Mouse (Mus musculus) testis, adult 2 months (tissue): ENCODE results near the gene Amph. TPM values are rescaled to one million over a fixed set of nuclear protein-coding genes. Genes with fewer than 3 reads are reported as not detected.

Source experiments
- H3K27ac ChIP-seq: fragments of 200-500 bp; 2 replicates; pipeline ENCODE4 v1.5.1; 2012; ENCODE audit warnings: low read depth, low read length; ENCODE audit not compliant: control insufficient read depth, insufficient read depth
- H3K27me3 ChIP-seq: fragments of 200-500 bp; 2 replicates; pipeline ENCODE4 v1.6.1; 2012; ENCODE audit warnings: mild to moderate bottlenecking, low read length, moderate library complexity; ENCODE audit not compliant: control insufficient read depth, insufficient read depth
- H3K36me3 ChIP-seq: fragments of 200-500 bp; 2 replicates; pipeline ENCODE4 v1.6.1; 2012; ENCODE audit warnings: mild to moderate bottlenecking, low read length; ENCODE audit not compliant: control insufficient read depth, insufficient read depth
- H3K4me1 ChIP-seq: fragments of 200-500 bp; 2 replicates; pipeline ENCODE4 v1.6.1; 2012; ENCODE audit warnings: low read length; ENCODE audit not compliant: control insufficient read depth, insufficient read depth
- H3K4me3 ChIP-seq: fragments of 200-500 bp; 2 replicates; pipeline ENCODE4 v1.5.1; 2012; ENCODE audit warnings: low read depth, mild to moderate bottlenecking, low read length, moderate library complexity, mixed read lengths; ENCODE audit not compliant: control insufficient read depth
- CTCF ChIP-seq: fragments of 200-500 bp; IDR thresholded peaks from 2 replicates; pipeline ENCODE4 v1.5.1; 2012; ENCODE audit warnings: low read depth, mild to moderate bottlenecking, inconsistent platforms, low read length, moderate library complexity; ENCODE audit not compliant: control insufficient read depth, insufficient read depth, insufficient replicate concordance
- POLR2A ChIP-seq: fragments of 200-500 bp; IDR thresholded peaks from 2 replicates; pipeline ENCODE4 v1.6.1; 2012; ENCODE audit warnings: low read depth, mild to moderate bottlenecking, inconsistent platforms, low read length, moderate library complexity; ENCODE audit not compliant: control insufficient read depth
- polyA plus RNA-seq: library from polyadenylated mRNA; depleted of rRNA; stranded (reverse); fragments of >200 nt; gene quantifications from 2 replicates; pipeline ENCODE4 v1.2.3, GENCODE M21; 2012

Gene Amph
- polyA plus RNA-seq, 1 experiment = 5.8 TPM

DNA sequence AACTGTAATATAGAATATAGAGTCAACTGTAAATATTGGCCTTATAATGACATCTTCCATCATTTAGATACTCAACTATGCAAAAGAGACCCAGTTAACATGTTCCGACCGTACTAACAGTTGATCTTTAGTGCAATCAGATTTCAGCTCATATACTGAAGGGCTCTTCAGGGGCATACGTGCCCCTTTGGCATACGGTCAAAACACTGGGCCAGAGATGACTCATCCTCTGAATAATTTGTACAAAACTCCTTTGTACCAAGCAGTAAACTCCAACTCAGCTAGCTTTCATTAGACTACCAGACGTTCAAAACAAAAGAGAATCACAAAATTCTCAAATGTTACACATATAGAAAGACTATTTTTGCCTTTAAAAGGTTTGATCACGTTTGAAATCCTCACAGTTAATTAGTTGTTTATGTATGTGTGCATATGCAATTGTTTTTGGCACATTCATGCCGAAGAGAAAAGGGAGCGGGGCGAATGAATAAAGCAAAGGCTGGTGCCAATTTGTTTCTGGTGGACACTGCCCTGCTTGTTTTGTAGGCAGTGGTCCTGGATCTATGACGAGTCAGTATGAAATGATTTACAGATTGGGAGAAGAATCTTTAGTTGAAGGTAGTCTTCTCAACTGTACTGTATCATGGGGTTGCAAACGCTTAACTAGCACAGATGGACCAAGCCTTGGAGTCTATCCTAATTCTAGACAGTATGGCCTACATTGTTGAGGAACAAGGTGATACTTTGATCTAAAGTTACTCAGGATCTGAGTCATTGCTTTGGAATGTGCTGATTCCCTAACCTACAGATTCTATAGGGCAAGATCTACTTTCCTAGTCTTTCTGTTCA, 8.3 kb downstream of the Amph start:
- H3K27ac ChIP-seq = no peak overlapping the region
- no peaks in the 10 kb centered on the region for H3K27me3 ChIP-seq
- H3K36me3 ChIP-seq = no peaks in the 10 kb centered on the region
- H3K4me1 ChIP-seq = no peaks in the 10 kb centered on the region
- no peak for TF ChIP-seq CTCF
- no peak for TF ChIP-seq POLR2A
- no peak overlapping the region for H3K4me3 ChIP-seq

DNA sequence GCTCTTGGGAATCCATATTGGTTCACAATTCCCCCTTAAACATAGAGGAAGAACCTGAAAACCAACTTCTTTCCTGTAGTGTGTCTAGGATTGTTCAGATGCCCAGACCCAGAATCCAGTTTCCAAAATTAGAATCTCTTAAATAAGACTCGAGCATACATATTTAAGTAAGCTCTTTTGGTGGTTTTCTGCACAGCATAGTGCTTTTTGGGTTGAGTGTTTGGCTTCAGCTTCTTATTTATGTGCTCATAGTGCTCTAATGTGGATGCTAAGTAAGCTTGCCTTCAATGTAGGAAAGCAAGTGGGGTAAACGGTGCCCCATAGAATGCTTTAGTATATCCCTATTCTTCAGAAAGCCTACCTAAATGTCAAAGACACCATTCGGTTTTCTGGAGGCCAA, 9.0 kb downstream of the Amph start:
- no peaks in the 10 kb centered on the region for H3K27me3 ChIP-seq
- H3K27ac ChIP-seq = no peak overlapping the region
- no peaks in the 10 kb centered on the region for H3K4me1 ChIP-seq
- TF ChIP-seq POLR2A (no peak), CTCF (no peak)
- H3K4me3 ChIP-seq = no peak overlapping the region
- H3K36me3 ChIP-seq = no peaks in the 10 kb centered on the region

DNA sequence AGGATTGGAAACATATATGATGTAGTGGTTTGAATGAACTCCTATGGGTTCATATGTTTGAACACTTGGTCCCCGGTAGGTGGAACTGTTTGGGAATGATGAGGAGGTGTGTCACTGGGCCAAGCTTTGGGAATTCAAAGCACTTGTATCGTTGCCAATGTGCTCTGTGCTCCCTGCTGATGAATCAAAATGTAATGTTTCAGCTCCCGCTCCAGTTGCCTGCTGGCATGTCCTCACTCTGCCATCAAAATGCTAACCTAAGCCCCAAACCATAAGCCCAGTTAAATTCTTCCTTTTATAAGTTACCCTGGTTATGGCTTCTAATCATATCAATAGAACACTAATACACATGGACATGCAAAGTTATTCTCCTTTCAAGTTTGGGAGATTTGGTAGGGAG, 24.6 kb downstream of the Amph start:
- Histone ChIP-seq H3K4me1 (no peaks in the 10 kb centered on the region), H3K27me3 (no peaks in the 10 kb centered on the region), H3K27ac (no peak overlapping the region), H3K36me3 (no peaks in the 10 kb centered on the region), H3K4me3 (no peak overlapping the region)
- TF ChIP-seq CTCF (no peak), POLR2A (no peak)

DNA sequence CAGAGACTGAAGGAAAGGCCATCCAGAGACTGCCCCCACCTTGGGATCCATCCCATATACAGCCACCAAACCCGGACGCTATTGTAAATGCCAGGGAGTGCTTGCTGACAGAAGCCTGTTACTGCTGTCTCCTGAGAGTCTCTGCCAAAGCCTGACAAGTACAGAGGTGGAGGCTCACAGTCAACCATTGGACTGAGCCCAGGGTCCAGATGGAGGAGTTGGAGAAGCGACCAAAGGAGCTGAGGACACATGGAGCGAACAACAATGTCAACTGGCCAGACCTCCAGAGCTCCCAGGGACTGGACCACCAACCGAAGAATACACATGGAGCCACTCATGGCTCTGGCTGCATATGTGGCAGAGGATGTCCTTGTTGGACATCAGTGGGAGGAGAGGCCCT, 26.3 kb downstream of the Amph start:
- Histone ChIP-seq H3K27me3 (no peaks in the 10 kb centered on the region), H3K27ac (no peak overlapping the region), H3K4me1 (no peaks in the 10 kb centered on the region), H3K4me3 (peak overlapping the region; percentile 73), H3K36me3 (no peaks in the 10 kb centered on the region)
- TF ChIP-seq POLR2A (no peak), CTCF (no peak)

- no peaks in the 10 kb centered on the region for H3K4me1 ChIP-seq
- no peaks in the 10 kb centered on the region for H3K27me3 ChIP-seq
- H3K36me3 ChIP-seq = no peaks in the 10 kb centered on the region
- no peak overlapping the region for H3K27ac ChIP-seq
- no peak for TF ChIP-seq POLR2A
- no peak for TF ChIP-seq CTCF
- no peak overlapping the region for H3K4me3 ChIP-seq
Observed at GRCm38 (mm10) chr13:18987266-18987665, 39.3 kb downstream of the Amph start.

DNA sequence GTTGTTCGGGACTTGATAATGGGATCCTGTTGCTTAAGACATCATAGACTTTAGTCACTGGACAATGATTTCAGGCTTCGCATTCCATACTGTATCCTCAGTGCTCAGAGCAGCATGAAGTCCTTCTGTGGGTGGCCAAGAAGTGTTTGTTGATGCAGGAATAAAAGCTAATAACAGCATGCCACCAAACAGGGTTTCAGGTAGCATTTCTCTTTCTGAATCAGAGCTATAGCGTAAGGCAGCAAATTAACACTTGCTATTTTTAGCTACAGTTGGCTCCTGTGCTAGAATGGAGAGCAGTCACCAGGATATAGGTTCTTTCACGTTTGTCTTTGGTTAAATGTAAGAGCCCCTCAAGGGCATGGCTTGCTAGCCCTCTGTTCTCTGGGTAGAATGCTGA, 40.3 kb downstream of the Amph start:
- Histone ChIP-seq H3K36me3 (no peaks in the 10 kb centered on the region), H3K4me1 (no peaks in the 10 kb centered on the region), H3K27me3 (no peaks in the 10 kb centered on the region), H3K4me3 (no peak overlapping the region), H3K27ac (no peak overlapping the region)
- no peak for TF ChIP-seq POLR2A
- no peak for TF ChIP-seq CTCF

- TF ChIP-seq CTCF = no peak
- no peak for TF ChIP-seq POLR2A
- Histone ChIP-seq H3K36me3 (no peaks in the 10 kb centered on the region), H3K27ac (no peak overlapping the region), H3K4me1 (no peaks in the 10 kb centered on the region), H3K27me3 (no peaks in the 10 kb centered on the region), H3K4me3 (no peak overlapping the region)
Observed at GRCm38 (mm10) chr13:18989185-18989714, 41.2 kb downstream of the Amph start.

GRCm38 (mm10) chr13:19002502-19002901, 54.5 kb downstream of the Amph start:
- Histone ChIP-seq H3K4me1 (no peaks in the 10 kb centered on the region), H3K27ac (no peak overlapping the region), H3K27me3 (no peaks in the 10 kb centered on the region), H3K4me3 (no peak overlapping the region), H3K36me3 (no peaks in the 10 kb centered on the region)
- TF ChIP-seq POLR2A (no peak), CTCF (no peak)
